Mouse (Mus musculus) bone marrow macrophage, adult 2 months (primary cell): ENCODE measurements around the gene Nabp2.

ENCODE experiments used
- CTCF ChIP-seq: IDR thresholded peaks from 2 replicates; pipeline ENCODE4 v1.5.1; 2012; ENCODE audit warnings: low read depth, mild to moderate bottlenecking, low read length, moderate library complexity
- POLR2A ChIP-seq: IDR thresholded peaks from 2 replicates; pipeline ENCODE4 v1.6.1; 2012; ENCODE audit warnings: mild to moderate bottlenecking, low read depth, low read length, borderline replicate concordance

- no peak for TF ChIP-seq CTCF
- TF ChIP-seq POLR2A, result 0 out of 2 replicates have a peak, but pooled peaks have one; percentile 20
Observed at GRCm38 (mm10) chr10:128368402-128369217, 42.7 kb downstream of the Nabp2 start, which contains the start of gene Coq10a.
